24 mouse cellular contexts compared by ENCODE assay signal in genomic region chr2:27656576-27656975, GRCm38 (mm10).
"Had no signal": no experiment of that assay in that cellular context is flagged by ENCODE, and none has a peak within 500 bp of the region (broad histone marks: within the 10 kb centered on the region; RNA-seq: fewer than 3 reads in every experiment).

No protein-coding gene starts in this region.

- H3K27ac ChIP-seq: heart, adult 2 months; heart, embryonic 10.5 days; hindbrain, embryonic 10.5 days; hindbrain, embryonic 12.5 days; hindbrain, embryonic 14.5 days; limb, embryonic 13.5 days; limb, embryonic 15.5 days; liver, embryonic 12.5 days; liver, embryonic 14.5 days had no signal

- H3K27me3 ChIP-seq: hindbrain, embryonic 12.5 days; limb, embryonic 13.5 days; limb, embryonic 15.5 days had no signal

- H3K4me2 ChIP-seq: heart, embryonic 12.5 days; hindbrain, embryonic 12.5 days; hindbrain, embryonic 14.5 days; limb, embryonic 13.5 days; limb, embryonic 15.5 days; liver, embryonic 12.5 days had no signal

- H3K4me3 ChIP-seq: heart, adult 2 months; heart, embryonic 10.5 days; heart, embryonic 12.5 days; hindbrain, embryonic 10.5 days; hindbrain, embryonic 12.5 days; limb, embryonic 13.5 days; limb, embryonic 15.5 days; liver, embryonic 12.5 days had no signal

- ATAC-seq: forebrain, postnatal 0 days; hindbrain, embryonic 16.5 days; inflammation-experienced regulatory T-cells, adult 6 months; liver, embryonic 12.5 days had no signal

- DNase-seq: forebrain, postnatal 0 days; gastrocnemius, postnatal 14 days; gastrocnemius, postnatal 36 days; heart, adult 11 months; heart, adult 2 months; heart, postnatal 10 days; heart, postnatal 4 days; kidney, adult 11 months; kidney, postnatal 14 days; kidney, postnatal 36 days; layer of hippocampus, adult 9-11 months; layer of hippocampus, postnatal 36 days; left cerebral cortex, postnatal 4 days had no signal

- H3K9me3 ChIP-seq: heart, embryonic 10.5 days; hindbrain, embryonic 12.5 days; limb, embryonic 15.5 days; liver, embryonic 12.5 days had no signal

- H3K4me1 ChIP-seq: hindbrain, embryonic 12.5 days; limb, embryonic 13.5 days; limb, embryonic 15.5 days had no signal

- H3K36me3 ChIP-seq: heart, embryonic 12.5 days; hindbrain, embryonic 10.5 days; hindbrain, embryonic 12.5 days; limb, embryonic 13.5 days; limb, embryonic 15.5 days; liver, embryonic 12.5 days had no signal

- H3K9ac ChIP-seq: forebrain, postnatal 0 days; heart, embryonic 12.5 days; hindbrain, embryonic 12.5 days; hindbrain, embryonic 14.5 days; limb, embryonic 13.5 days; limb, embryonic 15.5 days; liver, embryonic 12.5 days; liver, embryonic 14.5 days had no signal
